Mouse (Mus musculus) kidney, postnatal 36 days (tissue): Measurements from ENCODE around the gene Mycbpap.

Experiments used
- DNase-seq, 2 experiments: peaks; one replicate each; pipeline ENCODE4 v3.0.0; 2021 to 2022; ENCODE audit warnings: mixed read lengths in 2 of 2

Mycbpap gene

GRCm38 (mm10) chr11:94528879-94529278 is 7.3 kb upstream of the Mycbpap start:
- no peak for DNase-seq

- DNase-seq, result no peak
Observed at GRCm38 (mm10) chr11:94526171-94526879, 4.8 kb upstream of the Mycbpap start.

DNA sequence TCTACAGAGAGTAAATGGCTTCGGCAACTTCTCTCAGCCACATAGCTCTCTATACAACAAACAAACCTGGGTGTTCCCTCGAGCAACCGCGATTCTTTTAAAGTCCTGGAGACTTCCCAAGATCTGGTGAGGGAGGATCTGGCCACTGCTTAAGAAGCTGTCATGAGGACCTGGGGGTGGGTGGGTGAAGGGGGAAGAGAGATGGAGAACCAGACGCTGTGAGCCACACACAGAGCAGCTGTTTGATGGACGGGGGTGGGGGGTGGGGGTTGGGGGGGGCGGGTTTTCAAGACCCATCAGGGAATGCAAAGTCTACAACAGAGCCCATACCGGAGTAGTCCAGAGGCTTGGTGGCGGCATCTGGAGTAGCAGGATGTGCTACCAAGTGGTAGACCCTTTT is 8.1 kb downstream of the Mycbpap start:
- no peak for DNase-seq

- DNase-seq, result peak; percentile 32 to 39
Observed at GRCm38 (mm10) chr11:94508976-94509375, 12.6 kb downstream of the Mycbpap start.

- no peak for DNase-seq
Observed at GRCm38 (mm10) chr11:94501482-94501881, 20.1 kb downstream of the Mycbpap start.

DNA sequence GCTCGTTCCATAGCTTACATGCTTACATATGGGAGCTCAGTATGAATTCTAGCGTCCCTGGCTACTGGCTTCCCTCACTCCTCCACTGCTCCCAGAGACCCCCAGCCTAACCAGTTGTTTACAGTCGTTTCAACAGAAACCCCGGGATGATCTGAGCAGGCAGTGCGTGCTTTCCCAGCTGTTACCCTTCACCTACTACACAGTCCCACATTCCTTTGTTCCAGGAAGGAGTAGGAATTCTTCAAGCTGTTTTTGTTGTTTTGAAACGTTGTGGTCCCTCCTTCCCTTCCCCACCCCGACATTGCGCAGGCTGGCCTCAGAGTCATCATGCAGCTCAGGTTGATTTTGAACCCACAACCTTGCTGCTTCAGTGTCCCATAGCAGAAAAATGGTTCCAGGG is 21.2 kb downstream of the Mycbpap start:
- no peak for DNase-seq

GRCm38 (mm10) chr11:94499661-94500152 is 21.8 kb downstream of the Mycbpap start, which contains the start of gene Epn3:
Epn3 (minus strand) TSS chr11:94499974.
- DNase-seq, result peak; percentile 60 to 67

GRCm38 (mm10) chr11:94499035-94499434 is 22.5 kb downstream of the Mycbpap start:
- DNase-seq, result peak in 1 of 2 experiments; percentile 18

GRCm38 (mm10) chr11:94498093-94498996 is 23.2 kb downstream of the Mycbpap start:
- peak; percentile 74 to 83 for DNase-seq

GRCm38 (mm10) chr11:94495415-94495814 is 26.1 kb downstream of the Mycbpap start:
- DNase-seq, result peak in 1 of 2 experiments; percentile 50

DNA sequence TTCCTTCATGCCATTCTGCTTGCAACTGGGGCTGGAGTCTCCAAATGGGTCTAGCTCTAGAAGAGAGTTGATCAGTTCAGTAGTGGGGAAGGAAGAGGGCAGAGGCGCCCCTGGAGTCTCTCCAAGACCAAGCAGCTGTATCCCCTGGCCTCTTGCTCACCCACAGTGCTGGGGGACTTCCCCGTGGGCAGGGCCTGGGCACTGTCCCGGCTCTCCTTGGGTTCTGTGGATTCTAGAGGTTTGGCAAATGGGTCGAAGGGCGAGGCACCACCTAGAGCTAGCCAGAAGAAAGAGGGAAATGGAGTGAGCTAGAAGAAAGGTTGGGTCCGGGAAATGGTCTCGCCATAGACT is 29.8 kb downstream of the Mycbpap start:
- no peak for DNase-seq

GRCm38 (mm10) chr11:94491035-94491748 is 30.4 kb downstream of the Mycbpap start:
- DNase-seq, result peak in 1 of 2 experiments; percentile 65

DNA sequence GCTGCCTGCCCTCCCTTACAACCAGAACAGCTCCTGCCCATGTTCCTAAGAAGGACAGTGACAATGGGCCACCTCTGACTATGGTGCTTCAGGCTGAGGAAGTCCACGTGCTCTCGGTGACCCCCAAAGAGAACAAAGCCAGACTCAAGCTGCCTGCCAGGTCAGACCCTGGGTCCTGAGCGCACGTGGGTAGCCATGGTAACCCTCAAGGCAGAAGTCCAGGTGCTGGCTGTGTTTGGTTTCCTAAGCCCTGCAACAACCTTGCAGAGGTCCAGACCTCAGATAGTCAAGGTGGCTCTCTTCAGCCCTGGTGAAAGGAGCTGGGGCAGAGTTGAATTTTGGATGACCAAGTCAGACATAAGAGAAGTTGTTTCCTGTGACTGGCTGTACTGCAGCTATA is 31.8 kb downstream of the Mycbpap start:
- peak in 1 of 2 experiments; percentile 19 for DNase-seq

- DNase-seq, result no peak
Observed at GRCm38 (mm10) chr11:94488767-94489533, 32.6 kb downstream of the Mycbpap start.

GRCm38 (mm10) chr11:94486001-94486400 is 35.5 kb downstream of the Mycbpap start, which contains the start of gene Spata20:
Spata20 (minus strand) TSS chr11:94486179.
- peak; percentile 79 to 91 for DNase-seq

- DNase-seq, result no peak
Observed at GRCm38 (mm10) chr11:94485223-94485622, 36.3 kb downstream of the Mycbpap start.

DNA sequence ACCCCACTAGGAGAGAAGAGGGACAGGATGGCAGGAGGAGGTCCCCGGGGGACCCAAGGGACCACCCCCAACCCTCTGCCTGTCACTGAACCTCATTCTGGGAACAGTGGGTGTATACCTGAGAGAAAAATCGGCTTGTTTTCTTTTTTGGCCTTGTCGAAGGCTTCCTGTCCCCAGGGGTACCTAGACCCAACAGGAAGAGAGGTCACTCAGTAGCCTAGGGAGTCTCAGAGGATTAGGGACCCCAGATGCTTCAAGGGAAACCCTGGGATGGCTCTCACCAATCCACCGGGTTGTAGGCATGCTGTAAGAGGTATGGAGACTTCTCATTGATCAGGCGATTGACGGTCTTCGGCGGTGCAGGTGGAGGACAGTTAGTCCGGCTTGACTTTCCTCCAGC is 36.9 kb downstream of the Mycbpap start:
- DNase-seq, result no peak

DNA sequence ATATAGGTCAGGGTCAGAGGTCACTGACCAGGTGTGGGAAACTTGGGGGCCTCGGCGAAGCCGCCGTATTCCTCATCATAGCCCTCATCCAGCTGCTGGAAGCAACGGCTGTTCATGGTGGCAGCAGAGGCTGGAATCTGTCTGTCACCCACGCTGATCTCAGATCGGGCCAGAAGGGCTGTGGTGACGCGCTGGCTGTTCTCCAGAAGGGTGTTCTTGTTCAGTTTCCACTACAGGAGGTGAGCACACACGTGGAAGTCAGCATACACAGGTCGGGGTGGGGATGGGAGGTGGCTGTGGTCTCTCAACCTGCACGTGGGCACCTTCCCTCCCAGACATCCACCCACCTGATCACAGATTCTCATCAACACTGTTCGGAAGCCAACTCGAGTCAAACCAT is 37.6 kb downstream of the Mycbpap start:
- DNase-seq, result no peak

DNA sequence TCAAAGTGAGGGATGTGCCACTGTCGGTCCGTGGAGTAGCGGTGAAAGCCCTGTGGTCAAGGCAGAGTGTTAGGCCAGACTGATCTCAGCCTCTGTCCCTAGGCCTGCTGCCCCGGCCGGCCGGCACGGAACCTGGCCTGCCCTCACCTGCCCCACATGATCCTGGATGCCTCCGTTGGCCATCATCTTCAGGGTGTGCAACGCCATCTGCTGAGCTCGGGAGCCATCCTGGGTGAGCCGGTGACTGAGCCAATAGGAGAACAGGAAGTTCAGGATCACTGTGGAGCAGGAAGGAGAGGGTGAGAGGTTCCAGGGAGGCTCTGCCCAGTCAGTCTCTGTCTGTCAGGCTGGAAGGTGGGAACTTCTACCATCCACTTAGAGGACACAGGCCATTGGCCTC is 38.1 kb downstream of the Mycbpap start:
- peak in 1 of 2 experiments; percentile 39 for DNase-seq

GRCm38 (mm10) chr11:94482738-94483137 is 38.8 kb downstream of the Mycbpap start:
- DNase-seq, result no peak

- no peak for DNase-seq
Observed at GRCm38 (mm10) chr11:94481963-94482362, 39.6 kb downstream of the Mycbpap start.

GRCm38 (mm10) chr11:94480382-94480781 is 41.2 kb downstream of the Mycbpap start:
- DNase-seq, result no peak
